Mouse (Mus musculus): ENCODE data around the gene Cacnb1. TPM values are rescaled to one million over a fixed set of nuclear protein-coding genes. Genes with fewer than 3 reads are reported as not detected.

Gene Cacnb1
- 11.2 TPM for polyA plus RNA-seq (2017; shearing (Covaris generic))

DNA sequence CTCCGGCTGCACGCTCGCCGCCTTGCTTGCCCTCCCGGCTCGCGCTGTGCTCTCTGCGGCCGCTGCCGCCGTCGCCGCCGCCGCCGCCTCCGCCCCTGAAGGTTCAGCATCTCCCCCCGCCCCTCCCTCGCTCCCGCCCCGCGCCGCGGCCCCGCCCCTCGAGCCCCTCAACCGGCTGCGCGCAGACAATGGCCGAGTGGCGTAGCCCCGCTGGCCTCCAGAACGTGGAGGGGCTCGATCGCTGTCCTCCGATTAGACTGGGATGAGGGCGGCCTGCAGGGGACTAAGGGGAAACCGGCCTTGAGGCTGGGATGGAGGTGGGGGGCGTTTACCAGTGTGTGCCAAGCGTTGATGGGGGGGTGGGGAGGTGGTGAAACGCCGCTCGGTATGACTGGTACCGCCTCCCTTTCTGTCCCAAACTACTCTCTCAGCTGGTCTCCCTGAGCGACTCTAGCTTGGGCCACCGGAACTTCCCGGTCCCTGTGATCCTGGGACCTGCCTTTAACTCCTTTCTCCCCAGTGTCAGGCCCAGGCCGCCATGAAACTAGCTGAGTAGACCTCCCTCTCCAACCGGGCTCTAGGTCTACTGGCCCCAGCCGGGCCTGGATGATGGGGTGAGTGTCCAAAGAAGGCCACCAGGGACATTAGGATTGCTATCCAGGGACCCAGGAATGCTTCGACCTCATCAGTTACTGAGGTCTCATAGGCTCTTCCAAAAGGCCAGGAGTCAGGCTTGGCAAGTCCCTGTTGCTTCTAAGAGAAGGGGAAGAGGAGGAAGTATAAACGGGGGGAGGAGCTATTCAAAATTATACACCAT lies at the start of gene Cacnb1:
TSS of gene Cacnb1 (minus strand) at position 480 of the 817 bp plus-strand sequence.

DNA sequence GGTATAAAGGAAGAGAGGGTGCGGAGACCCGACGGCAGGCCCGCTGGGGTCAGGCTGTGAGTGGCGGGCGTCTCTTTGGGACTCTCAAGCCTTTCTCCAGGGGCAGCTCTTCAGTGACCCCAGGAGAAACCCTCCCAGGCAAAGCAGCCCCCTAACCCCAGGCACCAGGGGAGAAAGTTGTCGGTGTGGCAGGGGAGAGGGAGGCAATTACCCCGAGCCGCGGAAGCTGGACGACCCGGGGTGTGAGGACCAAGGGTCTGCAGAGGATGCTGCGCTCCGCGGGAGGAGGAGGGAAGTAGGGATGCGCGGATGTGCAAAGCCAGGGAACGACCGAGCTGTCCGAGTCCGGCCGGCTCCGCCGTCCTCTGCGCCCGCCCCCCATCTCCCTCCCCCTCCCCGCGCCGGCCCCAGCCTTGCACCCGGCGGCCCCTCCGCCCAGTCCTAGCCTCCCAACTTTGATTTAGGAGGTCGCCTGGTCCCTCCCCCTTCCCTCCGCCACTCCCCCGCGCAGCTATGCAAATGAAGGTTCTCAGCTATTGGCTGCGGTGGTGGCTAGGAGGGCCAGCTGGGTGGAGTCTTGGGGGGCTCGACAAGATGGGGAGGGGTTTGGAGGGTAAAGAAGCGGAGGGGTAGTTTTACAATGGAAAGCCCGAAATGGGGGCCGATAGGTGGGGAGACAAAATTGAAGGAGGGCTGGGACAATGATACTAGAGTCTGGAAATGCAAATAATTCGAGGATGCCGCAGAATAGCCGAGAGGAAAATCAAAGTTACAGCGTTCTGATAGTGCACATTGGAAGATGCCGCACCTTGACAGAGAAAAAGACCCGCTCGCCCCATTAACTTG lies 30.4 kb upstream of the Cacnb1 start, which contains the start of gene Stac2:
TSS of gene Stac2 (minus strand) at position 474 of the 846 bp plus-strand sequence.

DNA sequence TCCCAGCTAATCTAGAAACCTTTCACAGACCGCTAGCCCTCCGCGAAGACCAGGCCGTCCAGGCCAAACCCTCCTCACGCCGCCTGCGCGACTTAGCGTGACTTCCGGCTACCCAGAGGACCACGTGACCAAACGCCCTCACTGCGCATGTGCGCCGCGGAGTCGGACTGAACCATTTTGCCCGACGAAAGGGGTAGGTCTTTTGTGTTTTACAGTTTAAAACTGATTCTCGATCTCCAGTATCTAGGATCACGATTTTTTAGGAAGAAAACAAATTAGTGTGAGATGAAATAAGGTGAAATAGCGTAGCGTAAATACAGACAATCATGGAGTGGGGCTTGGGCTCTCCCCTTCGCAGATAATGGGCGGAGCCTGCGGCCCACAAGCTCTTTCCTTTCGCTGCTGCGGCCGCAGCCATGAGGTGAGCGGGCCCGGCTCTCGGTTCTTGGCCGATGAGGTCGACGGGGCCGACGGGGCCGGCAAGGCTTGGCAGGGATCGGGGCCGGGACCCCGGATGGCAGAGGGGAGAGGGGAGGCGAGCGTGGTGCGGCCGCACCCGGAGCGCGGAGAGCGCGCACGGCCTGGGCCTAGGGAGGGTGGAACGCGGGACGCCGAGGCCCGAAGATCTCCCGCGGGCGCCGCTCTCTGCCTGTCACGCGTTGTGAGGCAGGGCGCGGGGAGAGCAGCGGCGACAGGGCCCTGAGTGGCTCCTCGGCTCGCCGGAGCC lies 3.9 kb upstream of the Cacnb1 start, which contains the start of gene Rpl19:
TSS of gene Rpl19 (plus strand) at position 141 of the 727 bp plus-strand sequence.

DNA sequence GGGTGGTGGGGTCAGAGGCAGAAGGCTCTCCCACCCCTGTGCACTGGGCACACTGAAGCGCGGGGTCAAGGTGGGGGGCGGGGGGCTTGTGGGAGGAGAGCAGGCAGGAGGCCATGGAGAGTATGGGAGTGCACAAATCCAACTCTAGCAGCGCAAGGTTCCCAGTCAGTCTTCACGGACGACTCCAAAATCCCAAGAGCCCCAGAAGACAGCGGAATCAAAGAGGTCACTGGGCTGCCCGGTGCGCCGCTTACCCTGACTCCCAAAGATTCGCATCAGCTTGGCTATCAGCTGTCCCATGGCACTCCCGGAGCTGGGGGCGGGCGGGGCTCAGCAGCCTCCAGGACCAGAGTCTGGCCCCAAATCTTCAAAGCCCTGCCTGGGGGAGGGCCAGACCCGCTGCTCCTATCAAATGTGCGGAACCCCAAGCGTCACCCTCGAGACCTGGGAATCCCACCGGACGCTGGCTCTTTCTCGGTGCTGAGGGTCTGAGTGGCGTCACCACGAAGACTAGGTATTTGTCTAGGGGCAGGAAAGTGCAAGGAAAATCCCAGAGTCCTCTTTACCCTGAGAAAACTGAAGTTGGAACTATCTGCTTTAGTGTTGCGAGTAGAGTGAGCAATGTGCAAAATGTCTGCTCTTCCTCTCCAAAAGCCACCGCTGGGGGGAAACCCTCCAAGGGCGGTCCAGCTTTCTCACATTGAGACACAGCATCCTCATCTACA lies 27.1 kb downstream of the Cacnb1 start, which contains the start of gene Arl5c:
TSS of gene Arl5c (minus strand) at position 618 of the 725 bp plus-strand sequence.

DNA sequence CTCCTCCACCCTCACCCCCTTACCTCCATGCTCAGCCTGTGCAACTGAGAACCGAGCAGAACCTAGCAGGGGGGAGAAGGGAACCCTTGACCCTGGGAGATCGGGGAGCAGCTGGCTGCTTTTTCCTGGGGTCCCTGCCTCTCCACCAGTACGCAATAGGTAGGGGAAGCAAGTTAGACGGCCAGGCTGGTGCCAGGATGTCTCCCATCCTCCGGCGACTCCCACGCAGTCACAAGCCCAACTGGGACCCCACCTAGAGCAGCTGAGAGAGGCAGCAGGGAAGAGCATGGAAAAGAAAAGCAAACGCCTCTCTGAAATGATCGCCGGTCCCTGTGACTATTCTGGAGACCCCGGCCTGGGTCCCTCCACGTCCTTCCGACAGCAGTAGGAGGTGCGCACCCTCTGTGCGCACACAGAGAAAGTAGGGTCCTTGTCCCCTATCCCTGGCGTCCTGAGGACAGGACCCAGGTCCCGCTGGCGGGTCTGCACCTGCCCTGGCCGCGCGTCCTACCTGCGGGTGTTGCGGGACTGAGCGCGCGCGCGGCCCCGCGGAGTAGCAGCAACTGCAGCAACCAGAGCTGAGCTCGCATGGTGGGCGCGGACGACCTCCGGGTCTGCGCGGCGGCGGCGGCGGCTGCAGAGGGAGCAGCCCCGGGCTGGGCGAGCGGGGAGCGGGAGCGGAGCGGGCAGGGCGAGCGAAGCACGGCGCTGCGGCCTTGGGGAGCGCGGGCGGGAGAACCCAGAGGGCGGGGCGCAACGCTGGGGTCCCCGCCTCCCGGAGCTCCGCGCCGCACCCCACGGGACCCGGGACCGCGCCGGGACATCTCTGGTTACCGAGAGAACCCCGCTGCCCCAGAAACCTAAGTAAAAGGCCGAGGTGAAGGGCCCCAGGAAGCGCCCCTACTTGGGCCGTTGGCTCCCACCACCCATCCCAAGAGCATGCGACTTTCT lies 36.8 kb downstream of the Cacnb1 start, which contains the start of gene Plxdc1:
TSS of gene Plxdc1 (minus strand) at position 718 of the 951 bp plus-strand sequence.

Other genes with a start within 250 kb of the Cacnb1 start
- gene 1700001P01Rik, start 247.1 kb downstream of the Cacnb1 start, polyA plus RNA-seq (2017; shearing (Covaris generic)), result not detected
- 450 TPM for gene Rpl23, start 240.6 kb downstream of the Cacnb1 start, polyA plus RNA-seq (2017; shearing (Covaris generic))
- gene Lasp1, start 224.0 kb downstream of the Cacnb1 start, polyA plus RNA-seq (2017; shearing (Covaris generic)), result 261 TPM
- 1.1 TPM for gene B230217C12Rik, start 182.3 kb downstream of the Cacnb1 start, polyA plus RNA-seq (2017; shearing (Covaris generic))
- gene Fbxo47, start 138.9 kb downstream of the Cacnb1 start, polyA plus RNA-seq (2017; shearing (Covaris generic)), result 1.4 TPM
- gene Plxdc1, start 36.6 kb downstream of the Cacnb1 start, polyA plus RNA-seq (2017; shearing (Covaris generic)), result 1.9 TPM
- 119 TPM for gene Arl5c, start 26.9 kb downstream of the Cacnb1 start, polyA plus RNA-seq (2017; shearing (Covaris generic))
- gene Rpl19, start 3.7 kb upstream of the Cacnb1 start, polyA plus RNA-seq (2017; shearing (Covaris generic)), result 1,363 TPM
- not detected for gene Stac2, start 30.4 kb upstream of the Cacnb1 start, polyA plus RNA-seq (2017; shearing (Covaris generic))
- 8.2 TPM for gene Fbxl20, start 127.4 kb upstream of the Cacnb1 start, polyA plus RNA-seq (2017; shearing (Covaris generic))
- gene Med1, start 170.3 kb upstream of the Cacnb1 start, polyA plus RNA-seq (2017; shearing (Covaris generic)), result 61.3 TPM
- 19.6 TPM for gene Cdk12, start 180.0 kb upstream of the Cacnb1 start, polyA plus RNA-seq (2017; shearing (Covaris generic))

Data from inflammation-experienced regulatory T-cells, adult 16 weeks (primary cell).